ENCODE assay signal across 8 mouse cellular contexts in the genomic region with DNA sequence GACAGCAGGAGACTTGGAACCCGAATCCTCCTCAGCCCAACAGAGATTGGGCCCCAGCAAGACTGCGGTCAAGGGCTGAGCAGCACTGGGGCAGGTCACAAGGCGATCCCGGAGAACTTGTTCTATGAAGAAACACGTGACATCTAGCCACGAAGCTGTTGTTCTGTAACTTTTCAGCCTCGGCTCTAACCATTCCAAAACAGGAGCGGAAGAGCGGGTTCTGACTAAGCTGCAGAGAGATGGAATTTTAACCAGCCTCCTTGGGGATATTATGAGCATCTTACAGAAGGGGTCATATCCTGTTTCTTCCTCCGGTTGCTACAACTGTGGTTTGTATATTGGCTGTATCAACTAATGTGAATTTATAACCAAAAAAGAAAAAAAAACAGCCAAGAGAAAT. TPM values are rescaled to one million over a fixed set of nuclear protein-coding genes. Genes with fewer than 3 reads are reported as not detected.
A peak's percentile ranks its signal among the peaks of the same experiment; 100 is the strongest.
DNase-seq lines count a peak whose midpoint lies in the region; ATAC-seq and TF ChIP-seq lines count a peak whose summit lies in the region.

No protein-coding gene starts in this region.

- H3K4me2 ChIP-seq in midbrain, embryonic 14.5 days (ENCODE audit: low read length): no peak overlapping the region
- H3K4me2 ChIP-seq in midbrain, postnatal 0 days (ENCODE audit: low read depth, low read length, poor library complexity, severe bottlenecking): no peak overlapping the region
- H3K4me2 ChIP-seq in intestine, embryonic 14.5 days (ENCODE audit: low read length): peak overlapping the region; percentile 31
- 0 out of 2 replicates have a peak overlapping the region, but pooled peaks have one; percentile 19 for H3K4me2 ChIP-seq in lung, postnatal 0 days (replicated peaks; ENCODE audit: low read depth, low read length)
- H3K4me2 ChIP-seq in liver, embryonic 12.5 days: no peak overlapping the region

- DNase-seq in midbrain, embryonic 14.5 days: peak; percentile 13
- no peak for DNase-seq in midbrain, postnatal 0 days (ENCODE audit: low spot score)
- DNase-seq in intestine, embryonic 14.5 days (ENCODE audit: low spot score): peak; percentile 53
- peak; percentile 60 for DNase-seq in lung, postnatal 0 days (ENCODE audit: low spot score)
- DNase-seq in thymus, adult 2 months: no peak
- no peak for DNase-seq in layer of hippocampus, postnatal 25 days (ENCODE audit: extremely low spot score in 1 of 2, low spot score in 1 of 2)

- no peak overlapping the region for H3K9ac ChIP-seq in midbrain, embryonic 14.5 days (replicated peaks; ENCODE audit: low read length)
- H3K9ac ChIP-seq in midbrain, postnatal 0 days (replicated peaks; ENCODE audit: low read length, poor library complexity, severe bottlenecking): no peak overlapping the region
- H3K9ac ChIP-seq in intestine, embryonic 14.5 days (ENCODE audit: low read length): no peak overlapping the region; the same call in 1 of the 2 replicates
- H3K9ac ChIP-seq in lung, postnatal 0 days (replicated peaks; ENCODE audit: low read depth): no peak overlapping the region
- H3K9ac ChIP-seq in liver, embryonic 12.5 days: no peak overlapping the region

- ATAC-seq in midbrain, embryonic 14.5 days (ENCODE audit: low FRiP score, low TSS enrichment): no peak
- ATAC-seq in midbrain, postnatal 0 days (ENCODE audit: low FRiP score): no peak
- no peak for ATAC-seq in intestine, embryonic 14.5 days (replicated peaks; ENCODE audit: low FRiP score, low TSS enrichment, low read depth)
- peak; percentile 52 for ATAC-seq in lung, postnatal 0 days
- ATAC-seq in liver, embryonic 12.5 days: no peak

- no peak for TF ChIP-seq EP300 in lung, postnatal 0 days (IDR thresholded peaks at IDR 0.05)

- TF ChIP-seq POLR2A in embryonic fibroblast, embryonic 13.5 days (IDR thresholded peaks at IDR 0.05; ENCODE audit: low read depth, low read length): no peak
- TF ChIP-seq POLR2A in thymus, adult 2 months (IDR thresholded peaks at IDR 0.05; ENCODE audit: control insufficient read depth, extremely low read depth, insufficient read depth, low read length, poor library complexity): no peak

- no peak overlapping the region for H3K27ac ChIP-seq in midbrain, embryonic 14.5 days (replicated peaks; ENCODE audit: low read depth, low read length)
- H3K27ac ChIP-seq in midbrain, postnatal 0 days (ENCODE audit: low read depth, low read length): no peak overlapping the region
- H3K27ac ChIP-seq in embryonic fibroblast, embryonic 13.5 days (ENCODE audit: insufficient read depth, low read length): peak overlapping the region; percentile 81
- peak overlapping the region; percentile 70 for H3K27ac ChIP-seq in intestine, embryonic 14.5 days (ENCODE audit: low read depth)
- no peak overlapping the region for H3K27ac ChIP-seq in lung, postnatal 0 days (ENCODE audit: low read length)
- no peak overlapping the region for H3K27ac ChIP-seq in thymus, adult 2 months (ENCODE audit: control insufficient read depth, insufficient read depth, low read length)
- no peak overlapping the region for H3K27ac ChIP-seq in liver, embryonic 12.5 days

- no peaks in the 10 kb centered on the region for H3K9me3 ChIP-seq in midbrain, embryonic 14.5 days (ENCODE audit: control insufficient read depth, low read length)
- no peaks in the 10 kb centered on the region for H3K9me3 ChIP-seq in midbrain, postnatal 0 days (ENCODE audit: low read length)
- H3K9me3 ChIP-seq in intestine, embryonic 14.5 days (ENCODE audit: control insufficient read depth, low read length): no peaks in the 10 kb centered on the region
- H3K9me3 ChIP-seq in lung, postnatal 0 days (ENCODE audit: low read length): no peaks in the 10 kb centered on the region
- no peaks in the 10 kb centered on the region for H3K9me3 ChIP-seq in liver, embryonic 12.5 days (replicated peaks)

- no peaks in the 10 kb centered on the region for H3K27me3 ChIP-seq in midbrain, embryonic 14.5 days (ENCODE audit: control insufficient read depth, insufficient read depth, low read length)
- H3K27me3 ChIP-seq in midbrain, postnatal 0 days (ENCODE audit: insufficient read depth, low read length): no peaks in the 10 kb centered on the region
- H3K27me3 ChIP-seq in intestine, embryonic 14.5 days (replicated peaks; ENCODE audit: control insufficient read depth, insufficient read depth, low read length): no peaks in the 10 kb centered on the region
- no peaks in the 10 kb centered on the region for H3K27me3 ChIP-seq in lung, postnatal 0 days (replicated peaks; ENCODE audit: insufficient read depth, low read length)
- no peaks in the 10 kb centered on the region for H3K27me3 ChIP-seq in thymus, adult 2 months (ENCODE audit: control insufficient read depth, insufficient read depth, low read length)
- H3K27me3 ChIP-seq in liver, embryonic 12.5 days (replicated peaks): no peaks in the 10 kb centered on the region

- H3K4me3 ChIP-seq in midbrain, embryonic 14.5 days (replicated peaks; ENCODE audit: low read depth, low read length): no peak overlapping the region
- H3K4me3 ChIP-seq in midbrain, postnatal 0 days (ENCODE audit: low read depth, low read length): no peak overlapping the region
- no peak overlapping the region for H3K4me3 ChIP-seq in embryonic fibroblast, embryonic 13.5 days (ENCODE audit: insufficient read depth, low read length)
- H3K4me3 ChIP-seq in intestine, embryonic 14.5 days (ENCODE audit: low read depth, low read length): no peak overlapping the region
- no peak overlapping the region for H3K4me3 ChIP-seq in lung, postnatal 0 days (ENCODE audit: low read depth, low read length)
- H3K4me3 ChIP-seq in thymus, adult 2 months (ENCODE audit: control insufficient read depth, insufficient read depth, low read length): no peak overlapping the region
- H3K4me3 ChIP-seq in liver, embryonic 12.5 days: no peak overlapping the region

- WGBS in midbrain, embryonic 14.5 days: 58% methylated on average over 10 of the region's 10 CpGs
- WGBS in midbrain, postnatal 0 days: 54% methylated on average over 10 of the region's 10 CpGs
- 38% methylated on average over 10 of the region's 10 CpGs for WGBS in intestine, embryonic 14.5 days
- WGBS in lung, postnatal 0 days: 36% methylated on average over 10 of the region's 10 CpGs
- WGBS in thymus, adult 2 months: 83% methylated on average over 10 of the region's 10 CpGs
- WGBS in liver, embryonic 12.5 days (ENCODE audit: insufficient replicate concordance): 59% methylated on average over 10 of the region's 10 CpGs

- no peaks in the 10 kb centered on the region for H3K4me1 ChIP-seq in midbrain, embryonic 14.5 days (ENCODE audit: control insufficient read depth, insufficient read depth, low read length)
- H3K4me1 ChIP-seq in midbrain, postnatal 0 days (ENCODE audit: insufficient read depth, low read length): no peaks in the 10 kb centered on the region
- H3K4me1 ChIP-seq in embryonic fibroblast, embryonic 13.5 days (ENCODE audit: control insufficient read depth, insufficient read depth, low read length): peaks cover 2% of the 10 kb centered on the region; the same call in 1 of the 2 replicates
- H3K4me1 ChIP-seq in intestine, embryonic 14.5 days (replicated peaks; ENCODE audit: control insufficient read depth, insufficient read depth, low read length): peaks cover 7% of the 10 kb centered on the region
- H3K4me1 ChIP-seq in lung, postnatal 0 days (ENCODE audit: insufficient read depth, low read depth, low read length): no peaks in the 10 kb centered on the region; the same call in 1 of the 2 replicates
- no peaks in the 10 kb centered on the region for H3K4me1 ChIP-seq in thymus, adult 2 months (replicated peaks; ENCODE audit: control insufficient read depth, insufficient read depth, low read length)
- no peaks in the 10 kb centered on the region for H3K4me1 ChIP-seq in liver, embryonic 12.5 days

- no peak for TF ChIP-seq CTCF in midbrain, postnatal 0 days (IDR thresholded peaks at IDR 0.05)
- no peak for TF ChIP-seq CTCF in embryonic fibroblast, embryonic 13.5 days (IDR thresholded peaks at IDR 0.05; ENCODE audit: borderline replicate concordance, insufficient read depth, low read length)
- no peak for TF ChIP-seq CTCF in lung, postnatal 0 days (IDR thresholded peaks at IDR 0.05)
- no peak for TF ChIP-seq CTCF in thymus, adult 2 months (IDR thresholded peaks at IDR 0.05; ENCODE audit: borderline replicate concordance, control insufficient read depth, extremely low read depth, insufficient read depth, low read length, poor library complexity)

- no peaks in the 10 kb centered on the region for H3K36me3 ChIP-seq in midbrain, embryonic 14.5 days (ENCODE audit: control insufficient read depth, insufficient read depth, low read length)
- H3K36me3 ChIP-seq in midbrain, postnatal 0 days (ENCODE audit: insufficient read depth, low read length): no peaks in the 10 kb centered on the region
- H3K36me3 ChIP-seq in intestine, embryonic 14.5 days (ENCODE audit: control insufficient read depth, insufficient read depth, low read length): no peaks in the 10 kb centered on the region
- no peaks in the 10 kb centered on the region for H3K36me3 ChIP-seq in lung, postnatal 0 days (ENCODE audit: insufficient read depth, low read length)
- no peaks in the 10 kb centered on the region for H3K36me3 ChIP-seq in thymus, adult 2 months (ENCODE audit: control insufficient read depth, insufficient read depth, low read length)
- no peaks in the 10 kb centered on the region for H3K36me3 ChIP-seq in liver, embryonic 12.5 days

RNA-seq across cellular contexts. Expression of gene Olfr267, which starts 38.4 kb away (rescaled TPM):
- polyA plus RNA-seq in midbrain, embryonic 14.5 days (2014; fragmentation: Nextera tagmentation; extraction: Ambion mirVana): not detected in 2 replicates
- 0.99 TPM in 1 of 2 replicates, not detected in the other for total RNA-seq in midbrain, postnatal 0 days (2014; rRNA removed)
- polyA plus RNA-seq in midbrain, postnatal 0 days (2015; fragmentation: Nextera tagmentation; extraction: Ambion mirVana): not detected in 2 replicates
- polyA plus RNA-seq in embryonic fibroblast, embryonic 13.5 days (2011; ENCODE audit: insufficient read length, low read depth, missing spikeins): 0.12 and 0.32 TPM in 2 replicates
- polyA plus RNA-seq in intestine, embryonic 14.5 days (2014; fragmentation: Nextera tagmentation; extraction: Ambion mirVana): 0.04 TPM in 1 of 2 replicates, not detected in the other
- polyA plus RNA-seq in lung, postnatal 0 days (2015; fragmentation: Nextera tagmentation; extraction: Ambion mirVana): not detected in 2 replicates
- not detected in 2 replicates for polyA plus RNA-seq in thymus, adult 2 months (2012; rRNA removed)
- not detected in 2 replicates for polyA plus RNA-seq in liver, embryonic 12.5 days (2016; fragmentation: Nextera tagmentation; extraction: Ambion mirVana)
- total RNA-seq in layer of hippocampus, postnatal 25 days (2021): under 1 TPM; 0.15 to 0.28 TPM

Comparison
In these comparisons a context has a peak if more than half of its experiments do, and no peak if none do; other contexts are left out.
1. DNase-seq: peak in midbrain, embryonic 14.5 days (single experiment), intestine, embryonic 14.5 days (single experiment) and lung, postnatal 0 days (single experiment); none in midbrain, postnatal 0 days (single experiment), thymus, adult 2 months (single experiment) and layer of hippocampus, postnatal 25 days (0 of 2).
2. H3K27ac ChIP-seq: peak in embryonic fibroblast, embryonic 13.5 days (single experiment) and intestine, embryonic 14.5 days (single experiment); none in midbrain, embryonic 14.5 days (single experiment), midbrain, postnatal 0 days (single experiment), lung, postnatal 0 days (single experiment), thymus, adult 2 months (single experiment) and liver, embryonic 12.5 days (single experiment).
3. H3K4me2 ChIP-seq: peak in intestine, embryonic 14.5 days (single experiment) and lung, postnatal 0 days (single experiment); none in midbrain, embryonic 14.5 days (single experiment), midbrain, postnatal 0 days (single experiment) and liver, embryonic 12.5 days (single experiment).